Mouse (Mus musculus): Measurements from ENCODE around the gene Gpatch11. TPM values are rescaled to one million over a fixed set of nuclear protein-coding genes. Genes with fewer than 3 reads are reported as not detected.

Gpatch11 gene
- polyA plus RNA-seq, 2 experiments from 2014 or later: 77.1 to 109 TPM

DNA sequence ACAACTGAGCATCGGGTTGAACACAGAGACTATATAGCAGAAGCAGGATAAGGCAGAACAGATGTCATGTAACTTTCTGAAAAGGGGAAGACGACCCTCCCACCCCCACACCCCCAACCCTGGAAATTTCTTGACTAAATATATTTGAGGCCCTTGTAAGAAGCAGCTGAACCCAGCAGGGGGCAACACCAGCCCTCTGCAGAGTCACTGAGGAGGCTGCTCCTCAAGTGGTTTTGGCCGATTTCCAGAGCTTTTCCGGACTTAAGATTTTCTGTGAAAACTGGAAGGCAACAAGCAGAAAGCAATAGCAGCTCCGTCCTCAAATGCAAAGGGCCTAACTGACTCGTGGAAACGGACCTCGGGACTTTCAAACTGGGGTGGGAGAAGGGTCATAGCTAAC lies 60.0 kb downstream of the Gpatch11 start:
- no peak for ATAC-seq

Other genes starting within 250 kb of the Gpatch11 start
- gene Strn, start 98.4 kb upstream of the Gpatch11 start, polyA plus RNA-seq (2017; shearing (Covaris generic)): 1 to 10 TPM; 8.3 to 8.8 TPM
- 1 to 10 TPM; 8.7 to 10.0 TPM for gene Heatr5b, start 203 bp upstream of the Gpatch11 start, polyA plus RNA-seq (2017; shearing (Covaris generic))
- gene Eif2ak2, start 47.0 kb downstream of the Gpatch11 start, polyA plus RNA-seq (2017; shearing (Covaris generic)): 10 to 100 TPM; 23.5 to 37.7 TPM
- gene Sult6b1, start 71.4 kb downstream of the Gpatch11 start, polyA plus RNA-seq (2017; shearing (Covaris generic)): 1 to 10 TPM in 1 of 2 experiments, under 1 TPM in 1; 0.68 to 1.4 TPM
- gene Cebpzos, start 80.9 kb downstream of the Gpatch11 start, polyA plus RNA-seq (2017; shearing (Covaris generic)): 10 to 100 TPM; 82.0 to 84.0 TPM
- 10 to 100 TPM; 49.7 to 74.8 TPM for gene Cebpz, start 101.5 kb downstream of the Gpatch11 start, polyA plus RNA-seq (2017; shearing (Covaris generic))
- 10 to 100 TPM; 58.3 to 60.6 TPM for gene Ndufaf7, start 101.6 kb downstream of the Gpatch11 start, polyA plus RNA-seq (2017; shearing (Covaris generic))
- 1 to 10 TPM; 5.7 to 8.2 TPM for gene Prkd3, start 185.2 kb downstream of the Gpatch11 start, polyA plus RNA-seq (2017; shearing (Covaris generic))
- 1 to 10 TPM; 2.1 to 3.7 TPM for gene Qpct, start 216.3 kb downstream of the Gpatch11 start, polyA plus RNA-seq (2017; shearing (Covaris generic))